Mouse (Mus musculus) hindbrain, embryonic 15.5 days (tissue): ENCODE measurements around the gene Trp53rkb. TPM values are rescaled to one million over a fixed set of nuclear protein-coding genes. Genes with fewer than 3 reads are reported as not detected.

ENCODE experiments used
- ATAC-seq: fragments of 200-750 bp; cut with Nextera tagmentation; 2 replicates; pipeline ENCODE4 v1.8.0; 2017; ENCODE audit warnings: low read depth, moderate number of reproducible peaks, moderate TSS enrichment; ENCODE audit not compliant: low FRiP score
- H3K27ac ChIP-seq: fragments of 300-500 bp; sonication (generic); replicated peaks from 2 replicates; pipeline ENCODE4 v1.5.1; 2015; ENCODE audit warnings: mild to moderate bottlenecking, inconsistent platforms
- H3K27me3 ChIP-seq: fragments of 300-500 bp; sonication (generic); 2 replicates; pipeline ENCODE4 v1.6.1; 2015; ENCODE audit warnings: control low read depth, inconsistent platforms
- H3K36me3 ChIP-seq: fragments of 300-500 bp; sonication (generic); 2 replicates; pipeline ENCODE4 v1.6.1; 2015; ENCODE audit warnings: control low read depth, inconsistent platforms
- H3K4me1 ChIP-seq: fragments of 300-500 bp; sonication (generic); replicated peaks from 2 replicates; pipeline ENCODE4 v1.6.1; 2015; ENCODE audit warnings: control low read depth, inconsistent platforms
- H3K4me2 ChIP-seq: fragments of 300-500 bp; sonication (generic); 2 replicates; pipeline ENCODE4 v1.6.1; 2015; ENCODE audit warnings: moderate library complexity, mild to moderate bottlenecking, inconsistent platforms
- H3K4me3 ChIP-seq: fragments of 300-500 bp; sonication (generic); 2 replicates; pipeline ENCODE4 v1.5.1; 2015; ENCODE audit warnings: mild to moderate bottlenecking, inconsistent platforms
- H3K9ac ChIP-seq: fragments of 300-500 bp; sonication (generic); 2 replicates; pipeline ENCODE4 v1.6.1; 2015; ENCODE audit warnings: inconsistent platforms
- H3K9me3 ChIP-seq: fragments of 300-500 bp; sonication (generic); 2 replicates; pipeline ENCODE4 v1.6.1; 2016; ENCODE audit warnings: control low read depth, inconsistent platforms
- WGBS: fragments of 180-500 bp; shearing (Covaris S2); methylation state at CpG from one replicate; pipeline ENCODE4 v1.1.7; 2015; 5-methylcytosine and 5-hydroxymethylcytosine counted together
- polyA plus RNA-seq: library from polyadenylated mRNA; unstranded; fragments of >200 nt; fragmentation: Nextera tagmentation; extraction: Ambion mirVana; gene quantifications from 2 replicates; pipeline ENCODE4 v1.2.1, GENCODE M21; 2015

The Trp53rkb gene
- polyA plus RNA-seq, 1 experiment from 2014 or later = 10.9 TPM

DNA sequence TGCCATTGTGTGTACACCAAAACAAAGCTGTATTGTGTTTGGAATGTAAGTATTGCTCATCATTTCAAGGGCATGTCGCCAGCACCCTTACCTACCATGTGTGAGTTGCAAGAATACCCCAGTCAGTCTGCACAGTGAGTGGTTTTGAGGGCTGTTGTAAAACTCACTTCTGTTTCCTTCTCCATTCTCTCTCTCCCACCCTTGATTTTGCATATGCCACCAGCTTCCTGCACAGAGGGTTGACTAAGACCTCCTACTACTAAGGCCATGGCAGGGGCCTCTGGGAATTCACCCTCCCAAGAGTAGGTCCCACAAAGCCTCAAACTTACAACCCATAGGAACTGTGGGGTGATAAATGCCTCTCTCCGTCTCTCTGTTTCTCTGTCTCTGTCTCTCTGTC, 9.1 kb downstream of the Trp53rkb start:
- Histone ChIP-seq H3K9ac (no peak overlapping the region), H3K27me3 (0 out of 2 replicates have a peak, but pooled peaks cover 2% of the 10 kb centered on the region), H3K9me3 (no peaks in the 10 kb centered on the region), H3K4me1 (peaks cover 7% of the 10 kb centered on the region), H3K4me2 (no peak overlapping the region), H3K36me3 (peaks cover 15% of the 10 kb centered on the region), H3K4me3 (no peak overlapping the region), H3K27ac (no peak overlapping the region)
- no peak for ATAC-seq
- WGBS = 82% methylated on average over 2 of the region's 2 CpGs

DNA sequence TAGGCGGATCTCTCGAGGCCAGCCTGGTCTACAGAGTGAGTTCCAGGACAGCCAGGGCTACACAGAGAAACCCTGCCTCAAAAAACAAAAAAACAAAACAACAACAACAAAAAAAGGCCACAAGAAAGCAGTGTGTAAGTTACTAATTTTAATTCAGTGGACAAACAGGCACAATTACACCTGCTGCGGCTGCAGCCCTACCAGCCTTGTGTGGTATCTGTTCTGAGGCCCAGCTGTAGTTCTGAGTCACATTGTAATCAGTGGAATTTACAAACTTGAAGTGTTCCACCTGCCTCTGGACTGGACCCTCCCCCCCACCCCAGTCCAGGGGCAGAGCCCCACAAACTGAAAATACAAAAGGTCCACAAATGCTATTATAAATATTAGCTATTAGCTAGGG, 11.0 kb downstream of the Trp53rkb start:
- 93% methylated on average over 3 of the region's 3 CpGs for WGBS
- Histone ChIP-seq H3K27ac (no peak overlapping the region), H3K27me3 (0 out of 2 replicates have a peak, but pooled peaks cover 2% of the 10 kb centered on the region), H3K9me3 (no peaks in the 10 kb centered on the region), H3K4me2 (no peak overlapping the region), H3K36me3 (no peaks in the 10 kb centered on the region), H3K4me3 (no peak overlapping the region), H3K4me1 (peaks cover 12% of the 10 kb centered on the region), H3K9ac (no peak overlapping the region)
- ATAC-seq = no peak

DNA sequence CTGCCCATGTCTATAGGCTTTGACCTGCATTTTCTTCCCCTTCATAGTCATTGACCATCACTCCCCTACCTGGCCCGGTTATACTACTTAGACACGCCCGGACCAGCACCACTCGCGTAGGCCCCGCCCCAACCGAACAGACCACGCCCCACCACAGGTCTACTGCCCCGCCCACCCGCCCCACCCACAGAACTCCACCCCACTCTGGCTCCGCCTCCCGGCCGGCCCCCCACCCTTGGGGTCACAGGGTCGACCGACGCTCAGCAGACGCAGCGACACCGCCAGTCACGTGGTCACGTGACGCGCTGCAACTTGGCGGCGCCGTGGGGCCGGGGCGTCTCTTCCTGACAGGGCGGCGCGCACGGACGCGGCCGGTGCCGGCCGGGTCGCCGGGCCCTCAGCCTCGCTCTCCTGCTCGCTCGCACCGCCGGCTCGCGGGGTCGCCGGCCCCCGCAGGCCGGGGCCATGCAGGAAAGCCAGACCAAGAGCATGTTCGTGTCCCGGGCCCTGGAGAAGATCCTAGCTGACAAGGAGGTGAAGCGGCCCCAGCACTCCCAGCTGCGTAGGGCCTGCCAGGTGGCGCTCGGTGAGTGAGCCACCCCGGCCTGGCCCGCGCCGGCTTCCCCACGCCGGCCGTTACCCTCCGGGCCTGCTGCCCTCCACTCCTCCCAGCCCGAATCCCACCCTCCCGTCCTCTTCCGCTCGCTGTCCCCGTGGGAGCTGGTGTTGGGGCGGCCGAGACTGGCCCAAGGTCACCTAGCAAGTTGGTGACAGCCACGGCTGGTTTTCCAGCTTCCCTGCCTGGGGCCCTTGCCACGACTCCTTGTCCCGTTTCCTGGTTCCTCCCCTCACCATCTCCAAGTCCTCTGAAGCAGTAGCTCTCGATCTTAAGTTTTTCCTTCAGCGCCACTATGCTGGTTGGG, 13.2 kb downstream of the Trp53rkb start, which contains the start of gene Arfgef2:
Gene Arfgef2, plus strand, starts transcription at position 339 of the 923 bp plus-strand sequence.
- peak; percentile 88 for ATAC-seq
- Histone ChIP-seq H3K36me3 (no peaks in the 10 kb centered on the region), H3K4me2 (peak within 1 kb of the TSS; percentile 85)

DNA sequence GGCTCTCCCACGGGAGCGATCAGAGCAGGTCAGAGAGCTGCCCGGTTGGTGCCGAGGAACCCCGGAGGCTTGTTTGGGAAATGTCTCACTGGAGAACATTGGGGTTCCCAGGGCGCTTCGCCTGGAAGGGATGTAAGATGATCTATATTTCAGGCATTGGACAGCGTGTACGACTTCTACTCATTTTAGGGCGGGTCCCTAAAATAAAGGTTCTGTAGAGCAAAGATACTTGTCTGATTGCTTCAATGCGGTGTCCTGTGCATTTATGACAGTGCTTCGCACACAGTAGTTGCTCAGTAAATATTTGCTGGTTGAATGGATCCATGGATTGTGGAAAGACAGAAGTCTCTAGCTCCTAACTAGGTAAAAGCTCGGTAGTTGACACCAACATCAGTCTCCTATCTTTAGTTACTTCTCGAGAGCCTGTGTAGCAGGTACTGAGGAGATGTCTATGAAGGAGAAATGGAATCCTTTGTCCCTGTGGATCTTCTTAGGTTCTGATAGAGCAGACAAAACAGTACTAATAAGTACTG, 13.9 kb downstream of the Trp53rkb start:
- no peaks in the 10 kb centered on the region for H3K36me3 ChIP-seq
- WGBS = 28% methylated on average over 14 of the region's 14 CpGs
- peak overlapping the region; percentile 76 for H3K4me3 ChIP-seq
- ATAC-seq = 0 out of 2 replicates have a peak, but pooled peaks have one; percentile 9
- peak overlapping the region; percentile 74 for H3K9ac ChIP-seq
- H3K4me2 ChIP-seq = peak overlapping the region; percentile 85
- peaks cover 12% of the 10 kb centered on the region for H3K4me1 ChIP-seq
- no peaks in the 10 kb centered on the region for H3K9me3 ChIP-seq
- H3K27me3 ChIP-seq = 0 out of 2 replicates have a peak, but pooled peaks cover 2% of the 10 kb centered on the region
- H3K27ac ChIP-seq = peak overlapping the region; percentile 73; the same call in 1 of the 2 replicates

More for the DNA sequence above, 13.2 kb downstream of the Trp53rkb start, which contains the start of gene Arfgef2:
- Histone ChIP-seq H3K9ac (peak within 1 kb of the TSS; percentile 74), H3K27me3 (0 out of 2 replicates have a peak, but pooled peaks cover 2% of the 10 kb centered on the region), H3K4me3 (peak within 1 kb of the TSS; percentile 76), H3K4me1 (peaks cover 12% of the 10 kb centered on the region), H3K27ac (peak within 1 kb of the TSS; percentile 73), H3K9me3 (no peaks in the 10 kb centered on the region)
- WGBS = under 1% methylated on average over 76 of the region's 76 CpGs

DNA sequence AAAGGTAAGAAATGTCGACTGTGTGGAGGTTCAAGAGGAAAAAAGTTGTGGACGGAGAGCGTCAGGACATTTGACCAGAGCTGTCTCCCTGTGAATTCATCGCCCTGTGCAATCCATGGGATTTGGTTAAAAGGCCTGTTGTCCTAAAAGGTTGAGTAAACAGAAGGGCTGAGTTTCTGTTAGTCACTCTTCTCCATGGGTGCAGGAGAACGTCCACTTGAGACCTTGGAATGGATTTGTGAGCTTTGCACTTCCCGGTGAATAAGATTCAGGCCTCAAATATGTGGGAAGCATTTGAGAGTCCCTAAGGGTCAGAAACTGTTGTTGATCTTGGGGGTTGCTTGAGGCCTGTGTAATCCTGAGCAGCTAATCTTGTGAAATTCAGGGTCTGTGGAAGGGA, 14.5 kb downstream of the Trp53rkb start:
- WGBS = 87% methylated on average over 6 of the region's 6 CpGs
- peak overlapping the region; percentile 85 for H3K4me2 ChIP-seq

DNA sequence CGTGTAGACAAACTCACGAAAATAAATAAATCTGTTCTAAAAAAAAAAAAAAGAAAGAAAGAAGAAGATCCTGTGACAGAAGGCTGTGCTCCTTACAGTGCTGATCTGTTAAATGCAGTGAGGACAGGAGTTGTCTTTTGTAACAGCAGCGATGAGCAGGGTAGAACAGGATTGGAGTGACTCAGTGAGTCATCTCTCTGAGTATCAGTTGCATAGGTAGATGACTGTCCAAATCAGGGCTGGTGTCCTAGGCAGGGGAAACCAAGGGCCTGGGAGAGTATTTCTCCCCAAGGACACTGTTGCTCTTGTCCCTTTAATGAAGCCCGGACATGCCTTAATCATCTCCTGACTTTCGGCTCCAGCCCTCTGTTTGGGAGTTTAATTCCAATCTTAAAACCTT, 17.2 kb downstream of the Trp53rkb start:
- H3K4me1 ChIP-seq = peaks cover 12% of the 10 kb centered on the region
- no peaks in the 10 kb centered on the region for H3K27me3 ChIP-seq
- no peaks in the 10 kb centered on the region for H3K9me3 ChIP-seq
- H3K27ac ChIP-seq = no peak overlapping the region
- ATAC-seq = no peak
- no peak overlapping the region for H3K4me2 ChIP-seq
- H3K4me3 ChIP-seq = no peak overlapping the region
- H3K36me3 ChIP-seq = no peaks in the 10 kb centered on the region
- no peak overlapping the region for H3K9ac ChIP-seq
- WGBS = 93% methylated on average over 5 of the region's 5 CpGs

More for the DNA sequence above, 14.5 kb downstream of the Trp53rkb start:
- H3K4me3 ChIP-seq = no peak overlapping the region
- H3K36me3 ChIP-seq = no peaks in the 10 kb centered on the region
- H3K9ac ChIP-seq = 0 out of 2 replicates have a peak overlapping the region, but pooled peaks have one; percentile 74
- H3K27ac ChIP-seq = no peak overlapping the region
- ATAC-seq = no peak
- H3K4me1 ChIP-seq = peaks cover 12% of the 10 kb centered on the region
- 0 out of 2 replicates have a peak, but pooled peaks cover 2% of the 10 kb centered on the region for H3K27me3 ChIP-seq
- no peaks in the 10 kb centered on the region for H3K9me3 ChIP-seq

DNA sequence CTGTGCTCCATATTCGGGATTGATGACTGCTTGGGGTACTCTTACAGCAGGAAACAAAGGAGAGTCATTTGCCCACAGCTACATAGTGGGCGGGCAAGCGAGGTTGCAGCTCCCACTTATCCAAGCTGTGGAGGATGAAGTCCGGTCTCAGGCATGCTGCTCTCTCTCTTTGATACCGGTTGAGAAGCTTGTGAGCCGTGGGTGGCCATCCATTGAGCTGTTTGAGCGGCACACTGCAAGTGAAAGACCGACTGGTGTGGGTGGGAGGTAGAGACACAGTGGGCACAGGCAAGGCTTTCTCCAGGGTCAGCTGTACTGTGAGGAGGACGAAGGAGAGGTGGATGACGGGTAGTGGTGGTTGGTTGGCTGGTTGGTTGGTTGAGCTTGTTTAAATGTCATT, 18.5 kb downstream of the Trp53rkb start:
- no peaks in the 10 kb centered on the region for H3K36me3 ChIP-seq
- no peak overlapping the region for H3K4me3 ChIP-seq
- peaks cover 11% of the 10 kb centered on the region for H3K4me1 ChIP-seq
- ATAC-seq = no peak; the same call in 1 of the 2 replicates
- H3K27me3 ChIP-seq = no peaks in the 10 kb centered on the region
- no peak overlapping the region for H3K4me2 ChIP-seq
- 76% methylated on average over 10 of the region's 10 CpGs for WGBS
- no peak overlapping the region for H3K9ac ChIP-seq
- H3K27ac ChIP-seq = no peak overlapping the region
- H3K9me3 ChIP-seq = no peaks in the 10 kb centered on the region

DNA sequence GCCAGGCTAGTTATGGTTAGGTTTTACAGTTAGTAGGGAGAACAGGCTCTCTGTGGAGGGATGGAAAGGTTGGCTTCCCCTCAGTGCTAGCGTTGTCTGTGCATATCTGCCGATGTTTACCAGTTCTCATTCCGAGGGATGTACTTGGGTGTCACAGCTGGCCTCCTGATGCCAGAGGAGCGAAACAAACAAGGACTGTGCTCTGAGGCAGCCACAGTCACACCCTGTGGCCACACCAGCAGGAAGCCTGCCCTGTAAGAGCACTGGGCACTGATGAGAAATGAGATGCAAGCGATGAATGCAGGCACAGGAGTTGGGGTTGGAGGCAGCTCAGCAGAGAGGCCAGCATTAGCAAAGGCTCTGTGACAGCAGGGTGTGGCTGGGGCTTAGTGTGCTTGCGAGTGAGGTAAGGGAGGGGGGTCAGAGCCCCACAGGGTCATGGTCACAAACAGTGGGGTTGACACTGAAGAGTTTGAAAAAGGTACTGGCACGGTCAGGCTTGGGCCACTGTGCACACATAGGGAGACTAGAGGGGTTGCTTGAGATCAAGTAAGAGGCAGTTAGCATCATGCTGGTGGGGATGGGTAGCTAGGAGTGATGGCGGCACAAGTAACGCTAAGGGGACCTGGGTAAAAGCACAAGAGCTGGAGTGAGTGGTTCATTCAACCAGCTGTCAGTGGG, 26.3 kb downstream of the Trp53rkb start:
- H3K9ac ChIP-seq = no peak overlapping the region
- no peaks in the 10 kb centered on the region for H3K27me3 ChIP-seq
- H3K4me1 ChIP-seq = no peaks in the 10 kb centered on the region
- H3K4me2 ChIP-seq = no peak overlapping the region
- no peak overlapping the region for H3K27ac ChIP-seq
- H3K9me3 ChIP-seq = no peaks in the 10 kb centered on the region
- WGBS = 79% methylated on average over 9 of the region's 9 CpGs
- H3K36me3 ChIP-seq = no peaks in the 10 kb centered on the region
- H3K4me3 ChIP-seq = no peak overlapping the region
- ATAC-seq = no peak

DNA sequence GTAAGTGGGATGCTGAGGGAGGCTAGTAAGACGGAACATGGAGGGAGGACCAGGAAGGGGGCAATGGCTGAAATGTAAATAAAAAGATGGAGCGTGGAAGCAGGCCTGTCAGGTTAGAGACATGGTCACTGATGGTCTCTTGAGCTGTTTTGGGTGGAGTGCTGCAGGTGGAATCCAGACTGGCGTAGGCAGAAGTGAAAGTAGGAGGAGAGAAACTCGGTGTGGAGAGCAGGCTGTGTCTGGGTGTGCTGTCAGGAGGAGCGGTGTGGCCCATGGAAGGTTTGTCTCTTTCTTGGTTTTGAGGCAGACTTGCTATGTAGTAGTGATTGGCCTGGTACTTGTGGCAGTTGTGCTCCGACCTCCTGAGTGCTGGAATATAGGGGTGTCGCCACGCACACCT, 27.5 kb downstream of the Trp53rkb start:
- Histone ChIP-seq H3K9me3 (no peaks in the 10 kb centered on the region), H3K4me2 (no peak overlapping the region), H3K9ac (no peak overlapping the region), H3K36me3 (no peaks in the 10 kb centered on the region), H3K27me3 (no peaks in the 10 kb centered on the region), H3K4me3 (no peak overlapping the region), H3K4me1 (no peaks in the 10 kb centered on the region), H3K27ac (no peak overlapping the region)
- WGBS = 93% methylated on average over 8 of the region's 8 CpGs
- no peak for ATAC-seq

DNA sequence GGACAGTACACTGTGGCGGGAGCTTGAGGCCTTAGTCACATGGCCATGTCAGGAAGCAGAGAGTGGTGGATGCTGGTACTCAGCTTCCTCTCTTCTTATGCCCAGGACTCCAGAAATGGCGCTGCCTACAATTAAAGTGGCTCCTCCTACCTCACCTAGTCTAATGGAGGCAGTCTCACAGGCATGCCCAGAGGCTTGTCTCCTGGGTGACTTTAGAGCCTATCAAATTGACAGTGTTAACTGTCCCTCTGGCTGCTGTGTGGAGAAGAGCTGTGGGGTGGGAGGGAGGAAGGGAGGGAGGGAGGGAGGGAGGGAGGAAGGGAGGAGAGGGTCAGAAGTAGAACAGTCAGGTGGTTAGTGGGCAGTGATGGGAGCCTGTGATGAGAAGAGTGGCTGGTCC, 28.5 kb downstream of the Trp53rkb start:
- Histone ChIP-seq H3K9me3 (no peaks in the 10 kb centered on the region), H3K27ac (no peak overlapping the region), H3K4me1 (no peaks in the 10 kb centered on the region), H3K9ac (no peak overlapping the region), H3K4me2 (no peak overlapping the region), H3K36me3 (no peaks in the 10 kb centered on the region), H3K4me3 (no peak overlapping the region), H3K27me3 (no peaks in the 10 kb centered on the region)
- no peak for ATAC-seq
- WGBS = 69% methylated on average over 2 of the region's 2 CpGs

DNA sequence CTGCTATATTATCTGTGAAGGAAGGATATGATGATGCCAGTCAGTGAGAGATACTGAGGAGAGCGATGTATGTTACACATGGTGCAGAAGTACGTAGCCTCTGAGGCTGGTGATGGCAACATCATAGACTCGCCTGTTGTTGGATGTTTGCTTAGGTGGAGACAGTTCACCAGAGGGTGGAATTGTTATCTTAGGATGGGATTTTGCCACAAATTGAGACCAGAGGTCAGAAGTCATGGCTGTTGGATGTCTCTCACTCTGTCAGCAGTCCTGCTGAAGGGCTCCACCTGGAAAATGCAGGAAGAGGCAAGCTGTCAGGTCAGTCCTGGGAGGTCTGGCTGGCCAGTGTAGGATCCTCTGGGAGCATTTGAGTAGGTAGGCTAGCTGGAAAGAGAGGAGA, 29.1 kb downstream of the Trp53rkb start:
- Histone ChIP-seq H3K9me3 (no peaks in the 10 kb centered on the region), H3K27ac (no peak overlapping the region), H3K27me3 (no peaks in the 10 kb centered on the region), H3K36me3 (no peaks in the 10 kb centered on the region), H3K4me3 (no peak overlapping the region), H3K9ac (no peak overlapping the region), H3K4me1 (no peaks in the 10 kb centered on the region), H3K4me2 (no peak overlapping the region)
- no peak for ATAC-seq
- 96% methylated on average over 3 of the region's 3 CpGs for WGBS
